Mouse (Mus musculus) lung, embryonic 14.5 days (tissue): ENCODE results near the gene Creb1. TPM values are rescaled to one million over a fixed set of nuclear protein-coding genes. Genes with fewer than 3 reads are reported as not detected.

ENCODE experiments used
- ATAC-seq: fragments of 200-750 bp; cut with Nextera tagmentation; 2 replicates; pipeline ENCODE4 v1.8.0; 2017; ENCODE audit warnings: mild to moderate bottlenecking, moderate TSS enrichment, moderate library complexity; ENCODE audit not compliant: insufficient read depth
- DNase-seq: peaks from one replicate; pipeline ENCODE4 v3.0.0-alpha.2; 2015
- H3K27ac ChIP-seq: fragments of 300-500 bp; sonication (generic); 2 replicates; pipeline ENCODE4 v1.5.1; 2014; ENCODE audit warnings: low read depth, mild to moderate bottlenecking, moderate library complexity
- H3K27me3 ChIP-seq: fragments of 300-500 bp; sonication (generic); 2 replicates; pipeline ENCODE4 v1.6.1; 2014; ENCODE audit warnings: low read length, control low read depth; ENCODE audit not compliant: insufficient read depth
- H3K36me3 ChIP-seq: fragments of 300-500 bp; sonication (generic); 2 replicates; pipeline ENCODE4 v1.6.1; 2014; ENCODE audit warnings: control low read depth; ENCODE audit not compliant: insufficient read depth
- H3K4me1 ChIP-seq: fragments of 300-500 bp; sonication (generic); 2 replicates; pipeline ENCODE4 v1.6.1; 2014; ENCODE audit warnings: antibody characterized with exemption, control low read depth; ENCODE audit not compliant: insufficient read depth
- H3K4me2 ChIP-seq: fragments of 300-500 bp; sonication (generic); 2 replicates; pipeline ENCODE4 v1.6.1; 2014; ENCODE audit warnings: mild to moderate bottlenecking
- H3K4me3 ChIP-seq: fragments of 300-500 bp; sonication (generic); 2 replicates; pipeline ENCODE4 v1.5.1; 2014; ENCODE audit warnings: low read depth, low read length
- H3K9ac ChIP-seq: fragments of 300-500 bp; sonication (generic); 2 replicates; pipeline ENCODE4 v1.6.1; 2014
- H3K9me3 ChIP-seq: fragments of 300-500 bp; sonication (generic); 2 replicates; pipeline ENCODE4 v1.6.1; 2016; ENCODE audit warnings: low read depth, low read length, control low read depth
- CTCF ChIP-seq: IDR thresholded peaks from 2 replicates; pipeline ENCODE4 v1.5.1; 2016; ENCODE audit warnings: antibody characterized with exemption, low read depth
- WGBS: fragments of 180-500 bp; shearing (Covaris S2); extraction: QIAGEN DNeasy Blood & Tissue Kit; methylation state at CpG from one replicate; pipeline ENCODE4 v1.1.7; 2014; 5-methylcytosine and 5-hydroxymethylcytosine counted together
- polyA plus RNA-seq: library from polyadenylated mRNA; unstranded; fragments of >200 nt; fragmentation: Nextera tagmentation; extraction: Ambion mirVana; gene quantifications from 2 replicates; pipeline ENCODE4 v1.2.1, GENCODE M21; 2014

Gene Creb1
- polyA plus RNA-seq, 1 experiment from 2014 or later = 52.3 TPM

DNA sequence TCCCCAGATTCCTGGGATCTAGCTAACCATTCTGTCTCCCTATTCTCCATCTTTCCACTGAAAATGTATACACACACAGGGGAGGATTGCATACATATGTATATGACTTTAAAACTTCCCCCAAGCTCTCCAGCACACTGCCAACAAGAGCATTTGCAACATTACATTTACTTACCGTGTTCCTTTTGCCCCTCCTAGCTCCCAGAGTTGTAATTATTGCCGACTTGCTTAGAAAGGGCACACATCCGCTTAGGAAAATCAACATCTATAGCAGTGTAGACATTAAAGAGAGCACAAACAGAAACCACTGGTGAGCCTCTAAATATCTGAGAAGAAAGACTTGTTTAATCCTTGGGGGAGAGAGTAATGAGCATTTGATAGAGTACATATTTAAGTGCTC, 85.8 kb downstream of the Creb1 start:
- no peak for DNase-seq
- peaks cover 7% of the 10 kb centered on the region; the same call in 1 of the 2 replicates for H3K36me3 ChIP-seq
- peak overlapping the region; percentile 72 for H3K4me3 ChIP-seq
- H3K4me2 ChIP-seq = peak overlapping the region; percentile 61
- no peaks in the 10 kb centered on the region for H3K27me3 ChIP-seq
- no peak for TF ChIP-seq CTCF
- H3K27ac ChIP-seq = peak overlapping the region; percentile 99; the same call in 1 of the 2 replicates
- ATAC-seq = no peak
- peaks cover 4% of the 10 kb centered on the region; the same call in 1 of the 2 replicates for H3K4me1 ChIP-seq
- H3K9ac ChIP-seq = peak overlapping the region; percentile 85
- 44% methylated on average over 3 of the region's 3 CpGs for WGBS
- H3K9me3 ChIP-seq = no peaks in the 10 kb centered on the region

DNA sequence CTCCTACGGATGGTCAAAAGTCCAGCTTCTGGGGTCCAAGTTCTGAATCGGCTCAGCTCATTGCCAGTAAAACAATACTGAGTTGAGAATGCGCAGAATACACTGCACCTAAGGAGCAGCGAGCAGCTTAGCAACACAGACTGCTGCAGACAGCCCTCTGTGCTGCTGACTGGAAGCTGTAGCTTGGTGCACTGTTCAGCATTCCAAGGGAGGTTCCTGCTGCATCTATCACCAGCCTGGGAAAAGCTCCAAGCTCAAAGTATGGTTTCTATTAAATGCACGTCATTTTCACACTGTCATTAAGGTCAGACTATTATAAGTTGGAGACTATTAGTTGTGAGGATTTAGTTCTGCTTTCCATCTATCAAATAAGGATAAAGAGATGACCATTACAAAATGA, 88.7 kb downstream of the Creb1 start:
- peaks cover 2% of the 10 kb centered on the region; the same call in 1 of the 2 replicates for H3K4me1 ChIP-seq
- H3K36me3 ChIP-seq = no peaks in the 10 kb centered on the region
- TF ChIP-seq CTCF = no peak
- H3K4me2 ChIP-seq = no peak overlapping the region
- WGBS = 72% methylated on average over 5 of the region's 5 CpGs
- no peak overlapping the region for H3K4me3 ChIP-seq
- H3K9ac ChIP-seq = no peak overlapping the region
- H3K27me3 ChIP-seq = no peaks in the 10 kb centered on the region
- DNase-seq (peak; percentile 57), ATAC-seq (no peak)
- H3K9me3 ChIP-seq = no peaks in the 10 kb centered on the region
- H3K27ac ChIP-seq = no peak overlapping the region

DNA sequence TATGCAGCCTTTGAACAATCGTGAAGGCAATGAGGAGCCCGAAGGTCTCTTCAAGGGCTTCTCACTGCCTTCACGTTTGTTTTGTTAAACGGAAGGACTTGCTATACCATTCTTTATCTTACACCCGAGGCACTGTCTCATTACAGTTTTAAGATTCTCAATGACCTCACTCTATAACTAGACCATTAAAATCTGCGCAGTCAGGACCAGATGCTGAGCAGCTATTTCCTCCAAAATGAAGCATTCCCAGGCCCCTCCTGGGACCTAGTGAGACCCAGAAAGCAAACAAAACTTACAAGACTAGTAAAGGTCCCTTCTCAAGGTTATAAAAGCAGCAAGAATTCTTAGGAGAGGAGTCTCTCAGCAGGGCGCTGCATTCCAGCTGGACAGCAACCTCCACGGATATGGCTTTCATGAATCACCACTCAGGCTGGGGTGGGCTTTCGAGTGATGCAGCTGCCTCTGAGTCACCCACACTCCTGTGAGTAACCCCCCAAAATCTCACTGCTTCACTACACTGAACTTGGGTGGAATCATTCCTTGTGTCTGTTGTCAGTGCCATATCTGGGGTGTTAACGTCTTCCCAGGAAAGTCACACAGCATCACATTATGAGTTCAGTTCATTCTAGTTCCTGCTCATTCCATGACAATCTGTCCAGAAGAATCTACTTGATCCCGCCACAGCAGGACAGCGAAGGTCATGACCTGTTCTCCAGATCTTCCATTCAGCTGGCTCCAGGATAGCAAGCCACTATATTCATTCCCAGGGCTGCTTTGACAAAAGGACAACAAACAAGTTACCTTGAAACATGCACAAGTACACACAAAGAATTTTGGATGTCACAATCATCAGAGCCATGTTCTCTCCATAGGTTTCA, 91.4 kb downstream of the Creb1 start:
- DNase-seq = no peak
- no peak for ATAC-seq
- TF ChIP-seq CTCF = no peak
- H3K4me3 ChIP-seq = no peak overlapping the region
- no peaks in the 10 kb centered on the region for H3K4me1 ChIP-seq
- H3K9ac ChIP-seq = no peak overlapping the region
- H3K4me2 ChIP-seq = no peak overlapping the region
- no peaks in the 10 kb centered on the region for H3K27me3 ChIP-seq
- H3K9me3 ChIP-seq = no peaks in the 10 kb centered on the region
- H3K36me3 ChIP-seq = no peaks in the 10 kb centered on the region
- H3K27ac ChIP-seq = no peak overlapping the region
- 54% methylated on average over 12 of the region's 12 CpGs for WGBS

DNA sequence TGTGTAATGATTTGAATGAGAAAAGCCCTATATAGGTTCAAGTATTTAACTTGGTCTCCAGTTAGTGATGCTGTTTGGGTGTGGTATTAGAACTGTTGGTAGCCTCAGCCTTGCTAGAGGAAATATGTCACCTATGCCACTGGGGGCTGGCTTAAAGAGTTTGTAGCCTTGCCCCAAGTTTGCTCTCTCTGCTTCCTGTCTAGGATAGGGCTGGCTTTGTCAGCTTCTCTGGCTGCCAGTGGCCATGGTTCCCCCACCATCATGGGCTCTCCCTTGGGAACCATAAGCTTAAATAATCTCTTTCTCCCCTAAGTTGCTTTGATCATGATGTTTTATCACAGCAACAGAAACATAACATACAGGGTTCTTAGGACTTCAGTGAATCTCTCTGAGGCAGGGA, 92.8 kb downstream of the Creb1 start:
- TF ChIP-seq CTCF = no peak
- Histone ChIP-seq H3K27me3 (no peaks in the 10 kb centered on the region), H3K4me3 (no peak overlapping the region), H3K4me2 (no peak overlapping the region), H3K4me1 (no peaks in the 10 kb centered on the region), H3K9ac (no peak overlapping the region), H3K36me3 (no peaks in the 10 kb centered on the region), H3K9me3 (no peaks in the 10 kb centered on the region), H3K27ac (no peak overlapping the region)
- DNase-seq = no peak
- no peak for ATAC-seq

DNA sequence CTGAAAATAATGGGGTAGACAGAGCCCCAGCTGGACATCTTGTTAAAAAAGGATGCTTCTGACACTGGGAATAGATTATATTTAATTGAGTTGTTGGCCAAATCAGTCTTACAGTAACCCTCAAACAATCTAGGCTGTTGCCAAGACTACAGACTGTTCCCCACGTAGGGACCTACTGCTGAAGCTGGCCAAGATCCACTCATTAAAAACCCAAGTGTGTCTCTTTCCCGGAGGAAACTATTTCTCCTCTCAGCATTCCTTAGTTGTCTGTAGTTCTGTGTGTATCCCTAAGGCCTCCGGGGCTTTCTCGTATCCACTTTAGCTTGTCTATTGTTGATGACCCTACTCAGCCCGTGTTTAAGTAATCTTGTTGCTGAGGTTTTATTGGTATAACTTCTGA, 99.1 kb downstream of the Creb1 start:
- no peaks in the 10 kb centered on the region for H3K27me3 ChIP-seq
- no peak overlapping the region for H3K4me3 ChIP-seq
- no peaks in the 10 kb centered on the region for H3K36me3 ChIP-seq
- H3K4me2 ChIP-seq = no peak overlapping the region
- DNase-seq = no peak
- no peak for TF ChIP-seq CTCF
- H3K9me3 ChIP-seq = no peaks in the 10 kb centered on the region
- ATAC-seq = no peak
- H3K4me1 ChIP-seq = no peaks in the 10 kb centered on the region
- H3K27ac ChIP-seq = no peak overlapping the region
- H3K9ac ChIP-seq = no peak overlapping the region
- WGBS = 67% methylated on average over 5 of the region's 5 CpGs

DNA sequence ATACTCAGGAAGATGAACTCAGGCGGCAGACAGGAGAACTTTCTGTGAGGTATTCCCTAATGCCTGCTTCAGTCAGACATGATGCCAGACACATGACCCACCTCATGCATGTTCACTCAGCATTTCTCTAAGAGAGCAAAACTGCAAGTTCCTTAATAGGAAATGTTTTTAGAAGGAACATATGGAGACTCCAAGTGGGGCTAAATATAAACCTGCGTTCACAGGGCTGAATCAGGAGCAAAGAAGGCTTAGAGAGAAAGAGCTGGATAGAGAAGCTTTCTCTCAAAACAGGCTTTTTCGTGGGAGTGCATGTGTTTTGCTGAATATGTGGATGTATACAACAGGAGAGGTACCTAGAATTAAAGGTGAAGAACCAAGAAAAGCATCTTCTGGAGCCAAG, 100.8 kb downstream of the Creb1 start:
- 74% methylated on average over 3 of the region's 3 CpGs for WGBS
- H3K27ac ChIP-seq = no peak overlapping the region

DNA sequence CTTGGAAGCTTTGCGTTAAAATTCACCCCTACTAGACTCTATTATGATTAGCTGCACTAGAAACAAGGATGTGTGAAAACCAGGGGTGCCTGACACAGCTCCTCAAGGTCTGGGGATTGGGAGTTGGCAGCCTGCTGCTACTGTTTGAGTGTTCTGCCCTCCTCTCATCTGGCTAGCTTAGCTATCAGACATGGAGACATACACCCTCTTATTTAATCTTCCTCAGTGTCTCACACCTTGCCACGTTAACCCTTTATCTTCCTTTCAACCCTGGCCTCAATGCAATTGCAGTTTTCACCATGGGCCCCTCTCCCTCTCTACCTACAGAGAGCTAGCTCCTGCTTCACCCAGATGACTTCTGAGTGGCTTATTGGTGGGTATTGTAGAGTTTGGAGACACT, 103.2 kb downstream of the Creb1 start:
- no peak overlapping the region for H3K27ac ChIP-seq
- no peaks in the 10 kb centered on the region for H3K27me3 ChIP-seq
- H3K4me3 ChIP-seq = no peak overlapping the region
- DNase-seq (no peak), ATAC-seq (no peak)
- no peaks in the 10 kb centered on the region for H3K36me3 ChIP-seq
- H3K4me1 ChIP-seq = no peaks in the 10 kb centered on the region
- no peak overlapping the region for H3K9ac ChIP-seq
- 48% methylated on average over 2 of the region's 2 CpGs for WGBS
- H3K4me2 ChIP-seq = no peak overlapping the region
- no peaks in the 10 kb centered on the region for H3K9me3 ChIP-seq
- TF ChIP-seq CTCF = no peak

More for the DNA sequence above, 100.8 kb downstream of the Creb1 start:
- no peak overlapping the region for H3K4me2 ChIP-seq
- TF ChIP-seq CTCF = no peak
- ATAC-seq (no peak), DNase-seq (no peak)
- no peaks in the 10 kb centered on the region for H3K9me3 ChIP-seq
- H3K36me3 ChIP-seq = no peaks in the 10 kb centered on the region
- H3K4me1 ChIP-seq = no peaks in the 10 kb centered on the region
- H3K27me3 ChIP-seq = no peaks in the 10 kb centered on the region
- no peak overlapping the region for H3K4me3 ChIP-seq
- no peak overlapping the region for H3K9ac ChIP-seq
